Mouse (Mus musculus) forebrain, embryonic 11.5 days (tissue): ENCODE results near the gene Rpl18a. TPM values are rescaled to one million over a fixed set of nuclear protein-coding genes. Genes with fewer than 3 reads are reported as not detected.
A peak's percentile ranks its signal among the peaks of the same experiment; 100 is the strongest.

Source experiments
- ATAC-seq: fragments of 200-750 bp; cut with Nextera tagmentation; replicated peaks from 2 replicates; pipeline ENCODE4 v1.8.0; 2017; ENCODE audit warnings: moderate TSS enrichment; ENCODE audit not compliant: low FRiP score
- DNase-seq: peaks from one replicate; pipeline ENCODE4 v3.0.0-alpha.2; 2017; ENCODE audit warnings: low spot score
- H3K27ac ChIP-seq: fragments of 300-500 bp; sonication (generic); 2 replicates; pipeline ENCODE4 v1.5.1; 2014; ENCODE audit warnings: low read depth, low read length
- H3K27me3 ChIP-seq: fragments of 300-500 bp; sonication (generic); 2 replicates; pipeline ENCODE4 v1.6.1; 2014; ENCODE audit warnings: mild to moderate bottlenecking, low read length, mixed read lengths; ENCODE audit not compliant: control insufficient read depth, insufficient read depth
- H3K36me3 ChIP-seq: fragments of 300-500 bp; sonication (generic); 2 replicates; pipeline ENCODE4 v1.6.1; 2014; ENCODE audit warnings: mild to moderate bottlenecking, low read length, moderate library complexity, mixed read lengths; ENCODE audit not compliant: control insufficient read depth, insufficient read depth
- H3K4me1 ChIP-seq: fragments of 300-500 bp; sonication (generic); replicated peaks from 2 replicates; pipeline ENCODE4 v1.6.1; 2014; ENCODE audit warnings: low read length, mixed read lengths; ENCODE audit not compliant: control insufficient read depth, insufficient read depth
- H3K4me2 ChIP-seq: fragments of 300-500 bp; sonication (generic); 2 replicates; pipeline ENCODE4 v1.6.1; 2014; ENCODE audit warnings: low read depth, mild to moderate bottlenecking, low read length, moderate library complexity, mixed read lengths; ENCODE audit not compliant: severe bottlenecking
- H3K4me3 ChIP-seq: fragments of 300-500 bp; sonication (generic); 2 replicates; pipeline ENCODE4 v1.5.1; 2014; ENCODE audit warnings: low read depth, low read length
- H3K9ac ChIP-seq: fragments of 300-500 bp; sonication (generic); 2 replicates; pipeline ENCODE4 v1.6.1; 2014; ENCODE audit warnings: low read length
- H3K9me3 ChIP-seq: fragments of 300-500 bp; sonication (generic); 2 replicates; pipeline ENCODE4 v1.6.1; 2016; ENCODE audit warnings: low read length, mixed read lengths; ENCODE audit not compliant: control insufficient read depth
- WGBS: fragments of 180-500 bp; shearing (Covaris S2); extraction: QIAGEN DNeasy Blood & Tissue Kit; methylation state at CpG from one replicate; pipeline ENCODE4 v1.1.7; 2014; 5-methylcytosine and 5-hydroxymethylcytosine counted together
- polyA plus RNA-seq: library from polyadenylated mRNA; unstranded; fragments of >200 nt; fragmentation: Nextera tagmentation; extraction: Ambion mirVana; gene quantifications from 2 replicates; pipeline ENCODE4 v1.2.1, GENCODE M21; 2014

Gene Rpl18a
- polyA plus RNA-seq, 1 experiment from 2014 or later = 2,879 TPM

DNA sequence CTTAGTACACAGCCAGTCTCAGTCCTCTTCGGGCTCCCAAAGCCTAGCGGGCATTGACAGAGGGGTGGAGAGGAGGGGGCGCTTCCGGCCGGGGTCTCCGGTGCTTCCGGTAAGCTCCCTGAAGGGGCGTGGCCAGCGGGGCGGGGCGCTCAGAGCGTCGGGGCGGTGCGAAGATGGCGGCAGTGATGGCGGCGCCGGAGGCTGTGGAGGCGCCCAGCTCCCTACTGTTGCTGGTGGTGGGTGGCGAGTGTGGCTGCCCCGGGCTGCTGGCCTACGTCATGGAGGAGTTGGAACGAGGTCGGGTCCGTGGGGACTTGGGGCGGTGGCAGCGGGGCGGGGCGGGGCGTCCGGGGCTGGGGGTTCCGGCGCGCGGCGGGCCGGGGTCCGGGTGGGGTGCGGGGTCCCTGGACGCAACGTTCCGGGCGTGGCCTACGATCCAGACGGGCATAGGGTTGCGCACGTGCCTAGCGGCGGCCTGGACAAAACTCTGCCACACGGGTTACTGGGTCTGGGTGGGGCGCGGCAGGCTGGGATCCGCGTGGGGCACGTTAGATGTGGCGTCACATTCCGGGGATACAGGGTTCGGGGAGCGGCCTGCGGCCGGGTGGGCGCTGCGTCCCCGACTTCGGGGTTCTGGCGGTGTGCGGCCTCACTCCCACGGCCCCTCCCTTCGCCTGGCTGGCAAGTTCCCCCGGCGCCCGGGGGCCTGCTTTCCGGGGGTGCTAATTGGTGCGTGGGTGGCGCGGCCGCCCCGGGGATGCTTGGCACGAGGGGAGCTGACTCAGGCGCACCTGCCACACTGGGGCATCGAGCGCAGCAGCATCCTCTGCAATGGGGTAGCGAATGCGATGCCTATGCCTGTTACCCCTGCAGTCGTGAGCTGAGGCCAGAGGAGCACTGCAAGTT is 8.9 kb upstream of the Rpl18a start, which contains the start of gene Map1s:
Gene Map1s (plus strand): TSS at position 102 of the 906 bp plus-strand sequence.
- ATAC-seq = peak; percentile 94
- H3K4me1 ChIP-seq = 0 out of 2 replicates have a peak, but pooled peaks cover 3% of the 10 kb centered on the region
- WGBS = under 1% methylated on average over 81 of the region's 86 CpGs

GRCm38 (mm10) chr8:70905463-70905830 is 8.2 kb upstream of the Rpl18a start:
- H3K27me3 ChIP-seq = no peaks in the 10 kb centered on the region
- H3K9ac ChIP-seq = peak overlapping the region; percentile 90
- ATAC-seq = peak; percentile 31
- H3K4me2 ChIP-seq = peak overlapping the region; percentile 94
- peak overlapping the region; percentile 95 for H3K4me3 ChIP-seq
- no peaks in the 10 kb centered on the region for H3K9me3 ChIP-seq
- 18% methylated on average over 8 of the region's 8 CpGs for WGBS
- H3K4me1 ChIP-seq = 0 out of 2 replicates have a peak, but pooled peaks cover 3% of the 10 kb centered on the region
- no peaks in the 10 kb centered on the region for H3K36me3 ChIP-seq
- DNase-seq = no peak
- peak overlapping the region; percentile 76 for H3K27ac ChIP-seq

More for the DNA sequence above, 8.9 kb upstream of the Rpl18a start, which contains the start of gene Map1s:
- no peaks in the 10 kb centered on the region for H3K27me3 ChIP-seq
- peak within 1 kb of the TSS; percentile 76 for H3K27ac ChIP-seq
- H3K4me3 ChIP-seq = peak within 1 kb of the TSS; percentile 95
- H3K4me2 ChIP-seq = peak within 1 kb of the TSS; percentile 94
- DNase-seq = peak; percentile 96
- 0 out of 2 replicates have a peak, but pooled peaks cover 2% of the 10 kb centered on the region for H3K36me3 ChIP-seq
- peak within 1 kb of the TSS; percentile 90 for H3K9ac ChIP-seq
- H3K9me3 ChIP-seq = no peaks in the 10 kb centered on the region

GRCm38 (mm10) chr8:70904532-70904931 is 7.3 kb upstream of the Rpl18a start:
- 68% methylated on average over 4 of the region's 4 CpGs for WGBS
- H3K4me3 ChIP-seq = no peak overlapping the region

DNA sequence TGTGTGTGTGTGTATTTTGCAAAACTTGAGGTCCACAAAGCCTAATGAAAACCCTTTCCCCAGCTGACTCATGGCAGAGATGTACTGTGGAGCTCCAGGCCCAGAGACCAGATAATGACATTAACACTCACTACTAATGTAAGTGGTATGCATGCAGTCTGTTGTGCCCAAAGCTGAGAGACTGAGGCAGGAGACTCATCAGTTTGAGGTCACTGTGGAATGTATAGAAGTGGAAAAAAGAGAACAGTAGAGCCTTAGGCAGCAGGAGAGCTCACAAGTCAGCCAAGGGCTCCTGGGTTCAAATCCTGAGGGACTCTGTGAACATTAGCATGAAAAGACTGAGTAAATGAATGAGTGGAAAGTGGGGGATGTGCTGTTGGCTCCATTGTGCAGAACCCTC is 6.4 kb upstream of the Rpl18a start:
- Histone ChIP-seq H3K4me2 (no peak overlapping the region), H3K27ac (no peak overlapping the region), H3K4me3 (no peak overlapping the region), H3K36me3 (no peaks in the 10 kb centered on the region), H3K27me3 (no peaks in the 10 kb centered on the region), H3K9ac (no peak overlapping the region), H3K9me3 (no peaks in the 10 kb centered on the region), H3K4me1 (0 out of 2 replicates have a peak, but pooled peaks cover 3% of the 10 kb centered on the region)
- no peak for DNase-seq
- no peak for ATAC-seq

More at GRCm38 (mm10) chr8:70904532-70904931, 7.3 kb upstream of the Rpl18a start:
- no peak for ATAC-seq
- no peaks in the 10 kb centered on the region for H3K27me3 ChIP-seq
- no peak overlapping the region for H3K9ac ChIP-seq
- H3K36me3 ChIP-seq = no peaks in the 10 kb centered on the region
- no peaks in the 10 kb centered on the region for H3K9me3 ChIP-seq
- DNase-seq = no peak
- H3K4me1 ChIP-seq = 0 out of 2 replicates have a peak, but pooled peaks cover 3% of the 10 kb centered on the region
- H3K27ac ChIP-seq = no peak overlapping the region
- H3K4me2 ChIP-seq = no peak overlapping the region

DNA sequence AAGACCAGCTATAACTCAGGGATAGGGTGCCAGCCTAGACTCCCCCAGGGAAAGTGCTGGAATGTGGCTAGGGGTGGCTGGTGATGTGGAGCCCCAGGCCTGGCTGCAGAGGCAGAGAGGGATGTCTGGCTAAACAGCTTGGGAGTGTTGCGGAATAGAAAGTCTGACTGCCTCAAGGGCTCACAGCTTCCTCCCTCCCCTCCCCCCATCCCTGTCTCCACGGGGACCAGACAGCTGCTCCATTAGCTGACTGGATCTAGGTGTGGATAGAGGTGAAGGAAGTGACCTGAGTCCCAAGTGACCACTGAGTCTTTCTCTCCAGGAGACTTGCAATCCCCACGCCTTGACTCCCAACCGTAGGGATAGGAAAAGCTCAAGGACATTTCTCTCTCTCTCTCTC is 5.9 kb upstream of the Rpl18a start:
- Histone ChIP-seq H3K9ac (no peak overlapping the region), H3K9me3 (no peaks in the 10 kb centered on the region), H3K4me1 (peaks cover 6% of the 10 kb centered on the region), H3K27me3 (no peaks in the 10 kb centered on the region), H3K4me2 (no peak overlapping the region), H3K36me3 (no peaks in the 10 kb centered on the region), H3K27ac (no peak overlapping the region), H3K4me3 (no peak overlapping the region)
- 64% methylated on average over 3 of the region's 4 CpGs for WGBS
- DNase-seq (no peak), ATAC-seq (no peak)

GRCm38 (mm10) chr8:70902211-70902610 is 5.0 kb upstream of the Rpl18a start:
- Histone ChIP-seq H3K27ac (no peak overlapping the region), H3K27me3 (no peaks in the 10 kb centered on the region), H3K9me3 (no peaks in the 10 kb centered on the region), H3K4me3 (no peak overlapping the region), H3K4me2 (no peak overlapping the region), H3K9ac (no peak overlapping the region), H3K36me3 (no peaks in the 10 kb centered on the region), H3K4me1 (peaks cover 6% of the 10 kb centered on the region)
- no peak for ATAC-seq
- DNase-seq = no peak
- WGBS = 43% methylated on average over 5 of the region's 5 CpGs

- H3K36me3 ChIP-seq = no peaks in the 10 kb centered on the region
- WGBS = 77% methylated on average over 2 of the region's 2 CpGs
- DNase-seq = no peak
- no peak overlapping the region for H3K27ac ChIP-seq
- H3K27me3 ChIP-seq = no peaks in the 10 kb centered on the region
- no peaks in the 10 kb centered on the region for H3K9me3 ChIP-seq
- no peak overlapping the region for H3K9ac ChIP-seq
- H3K4me2 ChIP-seq = no peak overlapping the region
- peaks cover 3% of the 10 kb centered on the region for H3K4me1 ChIP-seq
- H3K4me3 ChIP-seq = no peak overlapping the region
- ATAC-seq = no peak
These were observed 3.7 kb upstream of the Rpl18a start for GRCm38 (mm10) chr8:70900872-70901387.

- Histone ChIP-seq H3K36me3 (peaks cover 4% of the 10 kb centered on the region), H3K27ac (no peak overlapping the region), H3K4me2 (no peak overlapping the region), H3K4me1 (peaks cover 3% of the 10 kb centered on the region), H3K4me3 (no peak overlapping the region), H3K9me3 (no peaks in the 10 kb centered on the region), H3K9ac (0 out of 2 replicates have a peak overlapping the region, but pooled peaks have one; percentile 27), H3K27me3 (no peaks in the 10 kb centered on the region)
- 86% methylated on average over 2 of the region's 2 CpGs for WGBS
- DNase-seq (no peak), ATAC-seq (no peak)
These were observed 2.0 kb upstream of the Rpl18a start for GRCm38 (mm10) chr8:70899226-70899625.
